In genomic region chr12:99315931-99316330, GRCm38 (mm10) we compare ENCODE assay signal across 16 mouse cellular contexts.
"Had no signal": no experiment of that assay in that cellular context is flagged by ENCODE, and none has a peak within 500 bp of the region (broad histone marks: within the 10 kb centered on the region; RNA-seq: fewer than 3 reads in every experiment).

No protein-coding gene starts in this region.

- H3K36me3 ChIP-seq: neural tube, embryonic 13.5 days; neural tube, embryonic 15.5 days; stomach, embryonic 15.5 days had no signal

- DNase-seq: retina, postnatal 1 day; right cerebral cortex, adult 18-20 months; right cerebral cortex, postnatal 14 days; right cerebral cortex, postnatal 25 days; right cerebral cortex, postnatal 4 days; spleen, adult 18-20 months; thymus, adult 18-20 months; thymus, adult 2 months; thymus, postnatal 14 days; thymus, postnatal 25 days; thymus, postnatal 36 days; thymus, postnatal 4 days had no signal

- H3K9ac ChIP-seq: neural tube, embryonic 13.5 days; neural tube, embryonic 15.5 days; stomach, embryonic 15.5 days had no signal

- H3K4me1 ChIP-seq: stomach, embryonic 15.5 days had no signal

- H3K4me2 ChIP-seq: neural tube, embryonic 13.5 days; neural tube, embryonic 15.5 days; stomach, embryonic 15.5 days had no signal

- H3K9me3 ChIP-seq: neural tube, embryonic 15.5 days; stomach, embryonic 15.5 days had no signal

- H3K4me3 ChIP-seq: neural tube, embryonic 13.5 days; neural tube, embryonic 15.5 days; stomach, embryonic 15.5 days had no signal

- H3K27ac ChIP-seq: neural tube, embryonic 13.5 days; neural tube, embryonic 15.5 days; stomach, embryonic 15.5 days; stomach, postnatal 0 days had no signal

- H3K27me3 ChIP-seq: neural tube, embryonic 13.5 days; neural tube, embryonic 15.5 days; stomach, embryonic 15.5 days had no signal
